Mouse (Mus musculus) hindbrain, embryonic 13.5 days (tissue): ENCODE data around the gene Insig1. TPM values are rescaled to one million over a fixed set of nuclear protein-coding genes. Genes with fewer than 3 reads are reported as not detected.

Experiments used
- ATAC-seq: fragments of 200-750 bp; cut with Nextera tagmentation; 2 replicates; pipeline ENCODE4 v1.8.0; 2017; ENCODE audit warnings: moderate TSS enrichment; ENCODE audit not compliant: low FRiP score
- H3K27ac ChIP-seq: fragments of 300-500 bp; sonication (generic); 2 replicates; pipeline ENCODE4 v1.5.1; 2015; ENCODE audit warnings: inconsistent platforms, mild to moderate bottlenecking, moderate library complexity
- H3K27me3 ChIP-seq: fragments of 300-500 bp; sonication (generic); 2 replicates; pipeline ENCODE4 v1.6.1; 2015; ENCODE audit warnings: mild to moderate bottlenecking, inconsistent platforms
- H3K36me3 ChIP-seq: fragments of 300-500 bp; sonication (generic); 2 replicates; pipeline ENCODE4 v1.6.1; 2015; ENCODE audit warnings: mild to moderate bottlenecking, inconsistent platforms
- H3K4me1 ChIP-seq: fragments of 300-500 bp; sonication (generic); replicated peaks from 2 replicates; pipeline ENCODE4 v1.6.1; 2015; ENCODE audit warnings: inconsistent platforms
- H3K4me2 ChIP-seq: fragments of 300-500 bp; sonication (generic); 2 replicates; pipeline ENCODE4 v1.6.1; 2015; ENCODE audit warnings: inconsistent platforms, mild to moderate bottlenecking, moderate library complexity
- H3K4me3 ChIP-seq: fragments of 300-500 bp; sonication (generic); 2 replicates; pipeline ENCODE4 v1.5.1; 2015; ENCODE audit warnings: mild to moderate bottlenecking, inconsistent platforms
- H3K9ac ChIP-seq: fragments of 300-500 bp; sonication (generic); 2 replicates; pipeline ENCODE4 v1.6.1; 2015; ENCODE audit warnings: mild to moderate bottlenecking, inconsistent platforms
- H3K9me3 ChIP-seq: fragments of 300-500 bp; sonication (generic); 2 replicates; pipeline ENCODE4 v1.6.1; 2016; ENCODE audit warnings: inconsistent platforms
- WGBS: fragments of 180-500 bp; shearing (Covaris S2); methylation state at CpG from one replicate; pipeline ENCODE4 v1.1.7; 2015; 5-methylcytosine and 5-hydroxymethylcytosine counted together
- polyA plus RNA-seq: library from polyadenylated mRNA; unstranded; fragments of >200 nt; fragmentation: Nextera tagmentation; extraction: Ambion mirVana; gene quantifications from 2 replicates; pipeline ENCODE4 v1.2.1, GENCODE M21; 2015

Insig1 gene
- polyA plus RNA-seq, 1 experiment from 2014 or later = 64.3 TPM

- Histone ChIP-seq H3K4me2 (peak overlapping the region; percentile 61), H3K9ac (peak overlapping the region; percentile 79), H3K4me1 (peaks cover 45% of the 10 kb centered on the region), H3K4me3 (peak overlapping the region; percentile 88), H3K9me3 (no peaks in the 10 kb centered on the region), H3K27me3 (no peaks in the 10 kb centered on the region), H3K36me3 (peaks cover 23% of the 10 kb centered on the region), H3K27ac (peak overlapping the region; percentile 99)
- WGBS = 25% methylated on average over 9 of the region's 9 CpGs
- peak; percentile 4 for ATAC-seq
These were observed 875 bp upstream of the Insig1 start for GRCm38 (mm10) chr5:28070149-28070827.

- WGBS = under 1% methylated on average over 48 of the region's 50 CpGs
- H3K4me1 ChIP-seq = peaks cover 45% of the 10 kb centered on the region
- H3K36me3 ChIP-seq = peaks cover 35% of the 10 kb centered on the region
- no peaks in the 10 kb centered on the region for H3K9me3 ChIP-seq
- H3K4me3 ChIP-seq = peak overlapping the region; percentile 88
- ATAC-seq = peak; percentile 80
- peak overlapping the region; percentile 99 for H3K27ac ChIP-seq
- H3K27me3 ChIP-seq = no peaks in the 10 kb centered on the region
- H3K4me2 ChIP-seq = peak overlapping the region; percentile 96
- peak overlapping the region; percentile 89 for H3K9ac ChIP-seq
These were observed 477 bp downstream of the Insig1 start for GRCm38 (mm10) chr5:28071456-28072223.

GRCm38 (mm10) chr5:28079431-28079830, 8.3 kb downstream of the Insig1 start:
- Histone ChIP-seq H3K9me3 (no peaks in the 10 kb centered on the region), H3K4me1 (0 out of 2 replicates have a peak, but pooled peaks cover 4% of the 10 kb centered on the region), H3K27ac (no peak overlapping the region), H3K27me3 (no peaks in the 10 kb centered on the region), H3K36me3 (peaks cover 43% of the 10 kb centered on the region), H3K4me2 (no peak overlapping the region), H3K4me3 (no peak overlapping the region), H3K9ac (no peak overlapping the region)
- ATAC-seq = no peak
- WGBS = 73% methylated on average over 2 of the region's 2 CpGs

GRCm38 (mm10) chr5:28081127-28081526, 10.0 kb downstream of the Insig1 start:
- Histone ChIP-seq H3K9ac (no peak overlapping the region), H3K36me3 (peaks cover 26% of the 10 kb centered on the region), H3K4me3 (no peak overlapping the region), H3K4me2 (no peak overlapping the region), H3K4me1 (no peaks in the 10 kb centered on the region), H3K27me3 (no peaks in the 10 kb centered on the region), H3K9me3 (no peaks in the 10 kb centered on the region), H3K27ac (no peak overlapping the region)
- WGBS = 85% methylated on average over 2 of the region's 2 CpGs
- no peak for ATAC-seq

- H3K4me3 ChIP-seq = no peak overlapping the region
- H3K27ac ChIP-seq = no peak overlapping the region
- no peak overlapping the region for H3K4me2 ChIP-seq
- H3K9ac ChIP-seq = no peak overlapping the region
- no peaks in the 10 kb centered on the region for H3K9me3 ChIP-seq
- no peaks in the 10 kb centered on the region for H3K4me1 ChIP-seq
- no peak for ATAC-seq
- no peaks in the 10 kb centered on the region for H3K27me3 ChIP-seq
- peaks cover 19% of the 10 kb centered on the region for H3K36me3 ChIP-seq
- 98% methylated on average over 2 of the region's 2 CpGs for WGBS
These were observed 10.7 kb downstream of the Insig1 start for GRCm38 (mm10) chr5:28081822-28082221.

GRCm38 (mm10) chr5:28082312-28082711, 11.1 kb downstream of the Insig1 start:
- ATAC-seq = no peak
- Histone ChIP-seq H3K9me3 (no peaks in the 10 kb centered on the region), H3K4me1 (no peaks in the 10 kb centered on the region), H3K36me3 (peaks cover 15% of the 10 kb centered on the region), H3K27me3 (no peaks in the 10 kb centered on the region), H3K4me3 (no peak overlapping the region), H3K27ac (no peak overlapping the region), H3K9ac (no peak overlapping the region), H3K4me2 (no peak overlapping the region)
- WGBS = 85% methylated on average over 4 of the region's 4 CpGs

- no peak overlapping the region for H3K4me3 ChIP-seq
- 86% methylated on average over 3 of the region's 3 CpGs for WGBS
- H3K4me2 ChIP-seq = no peak overlapping the region
- no peaks in the 10 kb centered on the region for H3K9me3 ChIP-seq
- H3K27me3 ChIP-seq = no peaks in the 10 kb centered on the region
- peaks cover 12% of the 10 kb centered on the region for H3K36me3 ChIP-seq
- ATAC-seq = no peak
- no peak overlapping the region for H3K27ac ChIP-seq
- no peak overlapping the region for H3K9ac ChIP-seq
- H3K4me1 ChIP-seq = no peaks in the 10 kb centered on the region
These were observed 11.6 kb downstream of the Insig1 start for GRCm38 (mm10) chr5:28082796-28083195.

- Histone ChIP-seq H3K36me3 (0 out of 2 replicates have a peak, but pooled peaks cover 2% of the 10 kb centered on the region), H3K9me3 (no peaks in the 10 kb centered on the region), H3K27ac (no peak overlapping the region), H3K27me3 (no peaks in the 10 kb centered on the region), H3K4me3 (no peak overlapping the region), H3K4me1 (no peaks in the 10 kb centered on the region), H3K4me2 (no peak overlapping the region), H3K9ac (no peak overlapping the region)
- no peak for ATAC-seq
- 88% methylated on average over 2 of the region's 2 CpGs for WGBS
These were observed 13.6 kb downstream of the Insig1 start for GRCm38 (mm10) chr5:28084743-28085142.

- H3K4me3 ChIP-seq = no peak overlapping the region
- no peak overlapping the region for H3K4me2 ChIP-seq
- no peaks in the 10 kb centered on the region for H3K9me3 ChIP-seq
- no peak overlapping the region for H3K27ac ChIP-seq
- no peak overlapping the region for H3K9ac ChIP-seq
- H3K36me3 ChIP-seq = no peaks in the 10 kb centered on the region
- H3K27me3 ChIP-seq = no peaks in the 10 kb centered on the region
- WGBS = 54% methylated on average over 1 of the region's 1 CpGs
- no peak for ATAC-seq
- no peaks in the 10 kb centered on the region for H3K4me1 ChIP-seq
These were observed 19.4 kb downstream of the Insig1 start for GRCm38 (mm10) chr5:28090547-28090946.

- no peak for ATAC-seq
- H3K4me2 ChIP-seq = no peak overlapping the region
These were observed 21.2 kb downstream of the Insig1 start for GRCm38 (mm10) chr5:28092327-28092726.

GRCm38 (mm10) chr5:28093874-28094273, 22.7 kb downstream of the Insig1 start:
- no peak overlapping the region for H3K9ac ChIP-seq
- no peaks in the 10 kb centered on the region for H3K27me3 ChIP-seq
- H3K4me1 ChIP-seq = no peaks in the 10 kb centered on the region
- H3K4me2 ChIP-seq = no peak overlapping the region
- H3K36me3 ChIP-seq = no peaks in the 10 kb centered on the region
- WGBS = 20% methylated on average over 4 of the region's 4 CpGs
- H3K27ac ChIP-seq = no peak overlapping the region
- H3K9me3 ChIP-seq = no peaks in the 10 kb centered on the region
- no peak overlapping the region for H3K4me3 ChIP-seq
- ATAC-seq = peak; percentile 67

More at GRCm38 (mm10) chr5:28092327-28092726, 21.2 kb downstream of the Insig1 start:
- no peaks in the 10 kb centered on the region for H3K9me3 ChIP-seq
- H3K4me3 ChIP-seq = no peak overlapping the region
- 84% methylated on average over 3 of the region's 3 CpGs for WGBS
- H3K36me3 ChIP-seq = no peaks in the 10 kb centered on the region
- H3K9ac ChIP-seq = no peak overlapping the region
- H3K27ac ChIP-seq = no peak overlapping the region
- no peaks in the 10 kb centered on the region for H3K4me1 ChIP-seq
- H3K27me3 ChIP-seq = no peaks in the 10 kb centered on the region

GRCm38 (mm10) chr5:28094393-28094792, 23.2 kb downstream of the Insig1 start:
- no peak overlapping the region for H3K4me3 ChIP-seq
- H3K4me2 ChIP-seq = no peak overlapping the region
- no peak overlapping the region for H3K27ac ChIP-seq
- no peak overlapping the region for H3K9ac ChIP-seq
- no peaks in the 10 kb centered on the region for H3K27me3 ChIP-seq
- WGBS = 75% methylated on average over 3 of the region's 3 CpGs
- H3K4me1 ChIP-seq = no peaks in the 10 kb centered on the region
- 0 out of 2 replicates have a peak, but pooled peaks have one; percentile 21 for ATAC-seq
- no peaks in the 10 kb centered on the region for H3K36me3 ChIP-seq
- no peaks in the 10 kb centered on the region for H3K9me3 ChIP-seq
